Mouse (Mus musculus) megakaryocyte-erythroid progenitor cell, adult 5-6 weeks (primary cell): ENCODE results near the gene Znrf2. TPM values are rescaled to one million over a fixed set of nuclear protein-coding genes. Genes with fewer than 3 reads are reported as not detected.

Experiments
- ATAC-seq: replicated peaks from 2 replicates; pipeline ENCODE4 v1.8.0; 2016; ENCODE audit warnings: mild to moderate bottlenecking, inconsistent platforms; ENCODE audit not compliant: severe bottlenecking, poor library complexity, low FRiP score, low TSS enrichment
- total RNA-seq, 2 experiments: library from RNA; stranded (forward) in 1 of 2; stranded (reverse) in 1 of 2; fragments of 200-1000, 215-1000 nt in 1 of 2; fragments of >200 nt in 1 of 2; fragmentation: Nextera tagmentation in 1 of 2; gene quantifications; 2 replicates each; pipeline ENCODE4 v1.2.3; 2014 to 2017

Znrf2 gene
- total RNA-seq, 2 experiments from 2014 or later = 16.1 to 27.2 TPM

GRCm38 (mm10) chr6:54890221-54890620, 73.5 kb downstream of the Znrf2 start:
- no peak for ATAC-seq

- no peak for ATAC-seq
These were observed 74.7 kb downstream of the Znrf2 start for GRCm38 (mm10) chr6:54891384-54891783.

GRCm38 (mm10) chr6:54900256-54900655, 83.5 kb downstream of the Znrf2 start:
- ATAC-seq = no peak

- no peak for ATAC-seq
These were observed 85.8 kb downstream of the Znrf2 start for GRCm38 (mm10) chr6:54902547-54902946.

- no peak for ATAC-seq
These were observed 89.6 kb downstream of the Znrf2 start for GRCm38 (mm10) chr6:54906053-54907040.

- ATAC-seq = no peak
These were observed 98.3 kb downstream of the Znrf2 start for GRCm38 (mm10) chr6:54914977-54915376.

GRCm38 (mm10) chr6:54916163-54916562, 99.4 kb downstream of the Znrf2 start:
- peak; percentile 33; the same call in 1 of the 2 replicates for ATAC-seq

- ATAC-seq = no peak
These were observed 100.2 kb downstream of the Znrf2 start for GRCm38 (mm10) chr6:54916941-54917340.

- ATAC-seq = peak; percentile 75
These were observed 100.8 kb downstream of the Znrf2 start for GRCm38 (mm10) chr6:54917523-54917922.

- ATAC-seq = no peak
These were observed 101.8 kb downstream of the Znrf2 start for GRCm38 (mm10) chr6:54918521-54918920.

GRCm38 (mm10) chr6:54924538-54924937, 107.8 kb downstream of the Znrf2 start:
- ATAC-seq = no peak

- ATAC-seq = no peak
These were observed 109.2 kb downstream of the Znrf2 start for GRCm38 (mm10) chr6:54925736-54926440.

GRCm38 (mm10) chr6:54926899-54927298, 110.2 kb downstream of the Znrf2 start:
- no peak for ATAC-seq

- ATAC-seq = no peak
These were observed 111.2 kb downstream of the Znrf2 start for GRCm38 (mm10) chr6:54927946-54928345.

- no peak for ATAC-seq
These were observed 114.9 kb downstream of the Znrf2 start for GRCm38 (mm10) chr6:54931641-54932040.

- no peak for ATAC-seq
These were observed 115.8 kb downstream of the Znrf2 start for GRCm38 (mm10) chr6:54932526-54932925.

GRCm38 (mm10) chr6:54933216-54933615, 116.5 kb downstream of the Znrf2 start:
- ATAC-seq = no peak

GRCm38 (mm10) chr6:54933866-54934265, 117.2 kb downstream of the Znrf2 start:
- ATAC-seq = no peak

- ATAC-seq = no peak
These were observed 117.6 kb downstream of the Znrf2 start for GRCm38 (mm10) chr6:54934313-54934712.

- ATAC-seq = no peak
These were observed 118.2 kb downstream of the Znrf2 start for GRCm38 (mm10) chr6:54934930-54935329.
